Mouse (Mus musculus): ENCODE data around the gene Plpp3. TPM values are rescaled to one million over a fixed set of nuclear protein-coding genes. Genes with fewer than 3 reads are reported as not detected.

The Plpp3 gene
- polyA plus RNA-seq, 1 experiment from 2014 or later: 143 TPM

DNA sequence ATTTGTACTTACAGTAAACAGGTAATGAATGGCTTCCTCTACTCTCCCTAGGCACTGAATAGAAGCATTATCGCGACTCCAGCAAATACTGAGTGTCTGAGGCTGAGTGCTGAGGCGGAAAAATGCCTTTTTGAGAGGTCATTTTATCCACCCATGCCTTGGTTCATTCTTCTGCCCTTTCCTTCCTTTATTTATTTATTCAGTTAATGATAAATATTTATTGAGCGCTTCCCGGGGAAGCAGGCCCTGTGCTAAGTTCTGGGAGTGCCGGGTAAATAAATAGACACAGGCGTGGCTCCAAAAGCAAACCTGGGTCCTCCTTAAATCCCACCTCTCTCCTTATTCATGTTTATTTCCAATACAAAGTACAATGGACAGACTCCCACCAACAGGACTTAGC is 27.9 kb upstream of the Plpp3 start:
- no peaks in the 10 kb centered on the region for H3K36me3 ChIP-seq
- no peak overlapping the region for H3K27ac ChIP-seq
- no peak overlapping the region for H3K4me3 ChIP-seq
- peaks cover 4% of the 10 kb centered on the region for H3K4me1 ChIP-seq
- 79% methylated on average over 7 of the region's 7 CpGs for WGBS
- no peaks in the 10 kb centered on the region for H3K27me3 ChIP-seq
- no peaks in the 10 kb centered on the region for H3K9me3 ChIP-seq
- no peak for ATAC-seq (ENCODE audit: low FRiP score, low read depth)
- H3K4me2 ChIP-seq (replicated peaks): no peak overlapping the region
- no peak overlapping the region for H3K9ac ChIP-seq

DNA sequence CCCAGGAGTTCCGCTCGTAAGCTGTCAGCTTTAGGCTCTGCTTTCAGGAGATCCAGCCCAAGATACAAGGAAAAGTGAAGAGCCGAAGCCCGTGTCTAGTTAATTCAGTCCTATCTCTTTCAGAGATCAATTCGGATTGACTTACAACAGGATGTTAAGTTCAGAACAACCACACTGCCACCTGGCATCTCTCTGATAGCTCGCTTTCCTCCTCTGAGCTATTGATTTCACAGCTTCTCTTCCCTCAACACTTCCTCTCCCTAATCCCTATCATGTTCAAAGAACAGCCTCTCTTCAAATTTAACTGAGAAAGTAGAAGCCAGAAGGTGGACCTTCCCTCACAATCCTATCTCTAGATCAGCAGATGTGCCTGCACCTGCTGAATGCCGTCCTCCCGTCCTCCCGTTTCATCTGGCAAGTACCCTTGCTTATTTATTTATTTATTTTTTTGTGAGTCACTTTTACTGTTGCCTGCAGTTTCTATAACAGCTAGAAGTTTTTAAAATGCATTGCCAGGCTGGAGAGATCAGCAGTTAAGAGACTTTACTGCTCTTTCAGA is 25.3 kb upstream of the Plpp3 start:
- Histone ChIP-seq H3K4me1 (peaks cover 4% of the 10 kb centered on the region; the same call in 1 of the 2 replicates), H3K4me3 (no peak overlapping the region), H3K9me3 (no peaks in the 10 kb centered on the region), H3K27ac (no peak overlapping the region), H3K9ac (no peak overlapping the region), H3K4me2 (replicated peaks) (no peak overlapping the region), H3K27me3 (no peaks in the 10 kb centered on the region), H3K36me3 (no peaks in the 10 kb centered on the region)
- no peak for ATAC-seq (ENCODE audit: low FRiP score, low read depth)
- WGBS: 71% methylated on average over 9 of the region's 9 CpGs

DNA sequence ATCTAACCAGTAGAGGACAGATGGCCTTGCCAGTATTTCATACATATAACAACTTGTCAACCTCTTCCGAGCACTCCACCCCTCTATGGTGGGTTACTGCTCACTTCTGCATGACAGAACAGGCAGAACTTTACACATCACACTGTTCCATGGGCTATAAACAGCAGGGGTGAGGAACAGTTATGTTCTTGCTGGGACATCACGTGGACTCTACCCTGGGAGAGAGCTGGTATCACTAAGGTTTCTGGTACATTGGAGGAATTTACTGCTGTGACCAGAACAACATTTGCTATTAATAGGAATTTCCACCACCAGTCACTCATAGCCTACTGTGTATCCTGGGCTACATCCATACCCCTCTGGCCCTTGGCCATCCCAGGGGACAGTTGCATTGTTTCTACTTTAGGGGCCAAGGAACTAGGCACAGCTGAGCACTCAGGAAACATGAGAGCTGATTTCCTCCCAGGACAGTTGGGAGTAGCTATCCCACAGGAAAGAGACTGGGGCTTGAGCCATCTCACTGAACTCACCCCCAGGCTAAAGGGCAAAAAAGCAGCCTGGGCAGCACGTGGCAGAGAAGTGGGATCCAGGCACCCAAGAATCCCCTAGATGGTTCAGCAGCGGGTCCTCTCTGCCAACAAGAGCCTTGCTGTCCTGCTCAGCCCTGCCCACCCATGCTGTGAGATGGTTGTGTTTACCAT is 23.6 kb upstream of the Plpp3 start:
- Histone ChIP-seq H3K36me3 (no peaks in the 10 kb centered on the region), H3K4me2 (replicated peaks) (no peak overlapping the region), H3K27me3 (no peaks in the 10 kb centered on the region), H3K4me3 (no peak overlapping the region), H3K9ac (no peak overlapping the region), H3K27ac (no peak overlapping the region), H3K4me1 (peaks cover 4% of the 10 kb centered on the region; the same call in 1 of the 2 replicates), H3K9me3 (no peaks in the 10 kb centered on the region)
- ATAC-seq (ENCODE audit: low FRiP score, low read depth): no peak
- whole genome bisulfite sequencing: 76% methylated on average over 4 of the region's 4 CpGs

DNA sequence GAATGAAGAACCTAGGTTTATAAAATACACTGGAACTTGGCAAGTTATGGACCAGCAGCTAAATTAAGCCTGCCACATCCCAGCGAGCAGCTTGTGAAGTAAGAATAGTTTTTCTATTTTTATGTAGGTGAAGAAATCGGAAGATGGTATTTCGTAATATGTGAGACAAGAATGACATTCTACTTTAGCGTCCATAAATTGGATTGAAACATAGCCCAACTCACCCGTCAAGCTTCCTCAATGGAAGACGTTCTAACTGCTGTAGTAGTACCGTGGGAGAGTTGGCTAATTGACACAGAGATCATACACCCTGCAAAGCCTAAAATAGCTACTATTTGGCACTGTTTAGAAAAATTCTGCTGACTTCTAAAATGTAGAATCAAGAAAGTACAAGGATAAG is 7.7 kb upstream of the Plpp3 start:
- H3K9me3 ChIP-seq: peaks cover 4% of the 10 kb centered on the region; the same call in 1 of the 2 replicates
- H3K27ac ChIP-seq: no peak overlapping the region
- H3K36me3 ChIP-seq: no peaks in the 10 kb centered on the region
- 83% methylated on average over 7 of the region's 7 CpGs for WGBS
- no peak overlapping the region for H3K9ac ChIP-seq
- peaks cover under 1% of the 10 kb centered on the region; the same call in 1 of the 2 replicates for H3K27me3 ChIP-seq
- H3K4me2 ChIP-seq (replicated peaks): no peak overlapping the region
- 0 out of 2 replicates have a peak, but pooled peaks cover 5% of the 10 kb centered on the region for H3K4me1 ChIP-seq
- H3K4me3 ChIP-seq: no peak overlapping the region
- ATAC-seq (ENCODE audit: low FRiP score, low read depth): no peak

DNA sequence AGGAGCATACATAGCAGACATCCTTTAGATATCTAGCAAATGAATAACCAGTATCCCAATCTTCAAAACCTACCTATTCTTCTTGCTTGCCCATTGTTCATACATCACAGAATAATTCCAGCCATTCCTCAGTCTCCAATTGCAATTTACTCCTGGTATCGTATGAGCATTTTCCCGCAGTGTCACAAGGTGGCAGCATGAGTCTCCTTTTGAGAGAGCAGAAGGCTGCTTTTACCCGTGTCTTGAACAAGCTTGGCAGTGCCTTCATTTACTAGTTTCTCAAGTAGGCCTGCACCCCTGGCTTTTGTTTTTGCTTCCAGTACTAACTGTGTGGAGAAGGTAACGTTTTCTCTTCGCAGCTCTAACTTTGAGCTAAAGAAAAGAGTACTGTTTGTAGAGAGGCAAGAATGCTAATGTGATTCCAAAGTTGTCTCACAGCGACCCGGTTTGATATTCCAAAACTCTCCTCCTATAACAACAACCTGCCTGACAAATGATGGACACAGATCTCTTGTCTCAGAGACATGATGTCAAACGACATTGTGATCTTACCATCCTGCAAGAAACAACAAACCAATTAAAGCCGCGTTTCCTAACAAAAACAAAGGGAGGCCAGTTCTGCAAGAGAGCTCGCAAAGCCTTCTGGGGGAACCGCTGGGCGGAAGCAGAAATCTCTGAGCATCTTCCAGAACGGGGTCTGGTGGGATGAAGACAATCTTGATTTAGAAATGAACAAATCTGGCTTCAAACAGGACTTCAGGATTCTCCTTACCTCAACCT is 5.0 kb upstream of the Plpp3 start:
- peak; percentile 67; the same call in 1 of the 2 replicates for ATAC-seq (ENCODE audit: low FRiP score, low read depth)

DNA sequence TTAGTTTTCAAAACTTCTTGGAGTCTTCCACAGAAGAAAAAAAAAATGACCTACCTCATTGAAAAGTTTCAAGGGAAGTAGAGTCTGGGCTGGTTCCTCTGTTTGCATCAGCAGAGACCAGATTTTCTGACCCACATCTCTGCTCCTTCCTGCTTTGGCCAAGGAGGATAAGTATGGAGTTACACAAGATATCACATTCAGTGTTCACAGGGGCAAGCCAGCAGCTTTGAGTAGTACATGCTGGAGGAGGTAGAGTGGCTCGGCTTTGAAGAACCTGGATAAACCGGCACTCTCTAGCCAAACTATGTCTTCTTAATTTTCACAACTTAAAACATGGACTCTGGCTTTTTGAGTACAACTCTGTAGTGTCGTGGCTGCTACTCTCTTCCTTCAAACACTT is 3.9 kb upstream of the Plpp3 start:
- Histone ChIP-seq H3K4me2 (replicated peaks) (no peak overlapping the region), H3K9me3 (no peaks in the 10 kb centered on the region), H3K27me3 (peaks cover 3% of the 10 kb centered on the region; the same call in 1 of the 2 replicates), H3K9ac (no peak overlapping the region), H3K27ac (no peak overlapping the region), H3K4me3 (no peak overlapping the region), H3K36me3 (no peaks in the 10 kb centered on the region), H3K4me1 (0 out of 2 replicates have a peak, but pooled peaks cover 5% of the 10 kb centered on the region)
- WGBS: 58% methylated on average over 3 of the region's 3 CpGs
- ATAC-seq (ENCODE audit: low FRiP score, low read depth): no peak

More for the DNA sequence above, 5.0 kb upstream of the Plpp3 start:
- Histone ChIP-seq H3K9me3 (no peaks in the 10 kb centered on the region), H3K36me3 (no peaks in the 10 kb centered on the region), H3K9ac (no peak overlapping the region), H3K27me3 (peaks cover 3% of the 10 kb centered on the region; the same call in 1 of the 2 replicates), H3K4me3 (no peak overlapping the region), H3K27ac (no peak overlapping the region), H3K4me2 (replicated peaks) (no peak overlapping the region), H3K4me1 (0 out of 2 replicates have a peak, but pooled peaks cover 5% of the 10 kb centered on the region)
- 45% methylated on average over 14 of the region's 14 CpGs for WGBS

DNA sequence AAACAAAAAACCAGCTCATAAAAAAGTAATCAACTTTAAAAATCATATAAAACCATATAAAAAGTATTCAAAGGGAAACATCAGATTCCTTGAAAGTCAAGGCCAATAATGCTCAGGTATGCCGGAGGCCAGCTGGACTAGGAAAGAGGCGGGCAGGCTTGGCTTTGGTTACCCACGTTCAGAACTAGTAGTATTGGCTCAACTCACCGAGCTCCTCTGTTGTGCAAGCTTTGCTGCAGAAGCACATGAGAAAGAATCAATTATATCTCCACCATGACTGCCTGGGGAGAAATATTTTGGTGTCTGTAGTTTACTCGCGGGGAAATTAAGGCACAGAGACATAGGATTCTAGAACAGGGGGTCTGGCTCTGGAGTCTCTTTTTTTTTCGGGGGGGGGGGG is 866 bp upstream of the Plpp3 start:
- Histone ChIP-seq H3K4me3 (no peak overlapping the region), H3K4me1 (peaks cover 26% of the 10 kb centered on the region), H3K27me3 (peaks cover 3% of the 10 kb centered on the region; the same call in 1 of the 2 replicates), H3K9ac (no peak overlapping the region), H3K36me3 (peaks cover 7% of the 10 kb centered on the region), H3K27ac (no peak overlapping the region), H3K4me2 (replicated peaks) (no peak overlapping the region), H3K9me3 (no peaks in the 10 kb centered on the region)
- WGBS: 70% methylated on average over 7 of the region's 7 CpGs
- no peak for ATAC-seq (ENCODE audit: low FRiP score, low read depth)

DNA sequence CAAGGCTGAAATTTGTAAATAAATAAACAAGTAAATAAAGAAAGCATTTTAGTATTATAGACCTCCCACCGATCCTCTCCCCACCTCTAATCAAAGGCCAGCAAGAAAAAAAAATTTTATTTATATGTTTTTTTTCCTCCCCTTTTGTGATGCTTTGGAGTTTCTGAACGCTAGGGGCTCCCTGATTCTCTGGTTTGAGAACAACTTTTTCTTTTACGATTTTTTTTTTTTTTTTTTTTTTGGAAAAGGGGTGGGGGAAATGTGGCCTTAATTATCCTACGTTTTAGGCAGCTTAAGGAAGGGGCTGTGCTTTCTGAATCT is 232 bp upstream of the Plpp3 start:
- Histone ChIP-seq H3K4me2 (replicated peaks) (0 out of 2 replicates have a peak overlapping the region, but pooled peaks have one; percentile 9), H3K9me3 (no peaks in the 10 kb centered on the region), H3K27me3 (peaks cover 3% of the 10 kb centered on the region; the same call in 1 of the 2 replicates), H3K27ac (no peak overlapping the region), H3K9ac (no peak overlapping the region), H3K4me3 (peak overlapping the region; percentile 96), H3K4me1 (peaks cover 33% of the 10 kb centered on the region), H3K36me3 (peaks cover 13% of the 10 kb centered on the region)
- WGBS: 2% methylated on average over 4 of the region's 4 CpGs
- ATAC-seq (ENCODE audit: low FRiP score, low read depth): no peak

DNA sequence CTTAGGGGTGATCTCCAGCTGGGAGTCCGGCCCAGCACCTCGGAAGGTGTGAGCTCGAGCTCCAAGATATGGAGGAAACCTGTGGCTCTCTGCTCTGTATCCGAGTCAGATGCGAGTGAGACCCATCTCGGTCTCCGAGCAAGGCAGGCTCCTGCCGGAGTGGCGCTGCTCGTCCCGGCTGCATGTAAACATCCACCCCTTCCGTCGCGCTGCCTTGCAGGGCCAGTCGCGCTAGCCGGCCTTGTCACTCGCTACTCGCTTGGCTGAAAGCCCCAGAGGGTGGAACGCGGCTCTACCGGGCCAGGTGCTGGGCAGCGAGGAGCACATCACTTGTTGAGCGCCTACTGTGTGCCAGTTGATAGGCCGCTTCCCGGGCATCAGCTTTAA is 1.0 kb downstream of the Plpp3 start:
- Histone ChIP-seq H3K4me2 (replicated peaks) (peak overlapping the region; percentile 92), H3K4me3 (peak overlapping the region; percentile 96), H3K27ac (peak overlapping the region; percentile 99), H3K27me3 (peaks cover 3% of the 10 kb centered on the region; the same call in 1 of the 2 replicates), H3K9me3 (no peaks in the 10 kb centered on the region), H3K9ac (peak overlapping the region; percentile 99), H3K36me3 (peaks cover 22% of the 10 kb centered on the region), H3K4me1 (peaks cover 41% of the 10 kb centered on the region)
- WGBS: under 1% methylated on average over 26 of the region's 26 CpGs
- peak; percentile 38; the same call in 1 of the 2 replicates for ATAC-seq (ENCODE audit: low FRiP score, low read depth)

DNA sequence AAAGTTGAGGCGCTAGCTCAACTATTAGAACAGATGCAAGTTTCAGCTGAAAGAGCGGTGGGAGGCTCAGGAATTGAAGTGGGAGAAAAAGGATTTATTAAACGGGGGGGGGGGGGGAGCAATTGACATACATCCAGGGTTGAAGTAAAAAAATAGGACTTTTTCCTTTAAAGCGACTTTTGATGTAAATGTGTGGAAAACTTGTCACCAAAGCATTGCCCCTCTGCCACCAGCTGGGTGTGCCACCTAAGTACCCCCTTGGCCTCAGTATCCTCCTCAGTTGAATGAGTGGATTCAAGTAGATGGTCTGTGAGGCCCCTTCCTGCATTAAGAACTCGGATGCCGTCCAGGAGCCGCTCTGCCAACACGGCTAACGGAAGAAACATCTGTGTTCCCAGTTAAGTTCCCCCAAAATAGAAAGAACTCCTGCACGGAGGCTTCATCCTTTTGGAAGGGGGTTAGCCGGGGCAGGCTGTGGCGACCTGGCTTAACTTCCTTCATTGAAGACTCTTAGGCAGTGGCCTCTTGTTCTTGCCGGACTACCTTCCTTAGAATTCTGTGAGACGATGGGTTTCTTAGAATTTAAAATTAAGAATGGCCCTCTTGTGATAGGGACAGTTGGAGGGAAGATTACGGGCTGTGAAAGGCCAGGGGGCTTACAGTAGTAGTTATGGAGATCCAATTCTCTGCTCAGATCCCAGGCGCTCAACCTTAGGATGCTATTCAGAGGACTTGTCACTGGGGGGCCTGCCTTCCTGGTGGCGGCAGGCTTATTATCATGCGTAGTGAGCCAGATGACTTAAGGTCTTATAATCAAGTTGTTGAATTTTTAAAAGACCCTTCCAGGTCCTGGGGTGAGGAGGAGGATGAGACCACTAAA is 1.7 kb downstream of the Plpp3 start:
- Histone ChIP-seq H3K9ac (peak overlapping the region; percentile 99), H3K9me3 (no peaks in the 10 kb centered on the region), H3K27me3 (peaks cover 3% of the 10 kb centered on the region; the same call in 1 of the 2 replicates), H3K27ac (peak overlapping the region; percentile 99), H3K36me3 (peaks cover 23% of the 10 kb centered on the region), H3K4me2 (replicated peaks) (peak overlapping the region; percentile 92), H3K4me3 (peak overlapping the region; percentile 96), H3K4me1 (peaks cover 48% of the 10 kb centered on the region)
- WGBS: under 1% methylated on average over 18 of the region's 18 CpGs
- ATAC-seq (ENCODE audit: low FRiP score, low read depth): no peak

DNA sequence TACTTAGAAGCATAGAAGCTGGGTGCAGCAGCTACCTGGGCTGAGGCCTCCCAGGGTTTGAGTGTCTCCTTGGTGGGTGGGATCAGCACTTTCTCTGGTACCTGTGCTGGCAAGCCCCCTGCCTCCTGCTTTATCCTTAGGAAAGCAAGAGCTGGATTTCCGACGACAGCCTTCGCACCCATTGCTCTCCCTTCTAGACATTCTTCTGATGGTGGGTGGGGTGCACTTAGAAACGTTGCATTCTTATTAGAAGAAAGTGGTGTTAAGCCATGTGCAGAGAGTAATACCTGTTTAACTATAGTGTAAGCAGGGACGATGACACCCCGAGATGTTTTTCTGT is 2.4 kb downstream of the Plpp3 start:
- H3K4me1 ChIP-seq: peaks cover 52% of the 10 kb centered on the region
- H3K4me3 ChIP-seq: peak overlapping the region; percentile 96
- H3K27ac ChIP-seq: peak overlapping the region; percentile 99; the same call in 1 of the 2 replicates
- peaks cover 23% of the 10 kb centered on the region for H3K36me3 ChIP-seq
- H3K27me3 ChIP-seq: peaks cover 3% of the 10 kb centered on the region; the same call in 1 of the 2 replicates
- H3K9ac ChIP-seq: peak overlapping the region; percentile 99
- no peak for ATAC-seq (ENCODE audit: low FRiP score, low read depth)
- H3K9me3 ChIP-seq: no peaks in the 10 kb centered on the region
- WGBS: 13% methylated on average over 6 of the region's 6 CpGs
- H3K4me2 ChIP-seq (replicated peaks): peak overlapping the region; percentile 92
